Mouse (Mus musculus): ENCODE results near the gene Mipep. TPM values are rescaled to one million over a fixed set of nuclear protein-coding genes. Genes with fewer than 3 reads are reported as not detected.

Gene Mipep
- polyA plus RNA-seq, 1 experiment from 2014 or later = 21.4 TPM

DNA sequence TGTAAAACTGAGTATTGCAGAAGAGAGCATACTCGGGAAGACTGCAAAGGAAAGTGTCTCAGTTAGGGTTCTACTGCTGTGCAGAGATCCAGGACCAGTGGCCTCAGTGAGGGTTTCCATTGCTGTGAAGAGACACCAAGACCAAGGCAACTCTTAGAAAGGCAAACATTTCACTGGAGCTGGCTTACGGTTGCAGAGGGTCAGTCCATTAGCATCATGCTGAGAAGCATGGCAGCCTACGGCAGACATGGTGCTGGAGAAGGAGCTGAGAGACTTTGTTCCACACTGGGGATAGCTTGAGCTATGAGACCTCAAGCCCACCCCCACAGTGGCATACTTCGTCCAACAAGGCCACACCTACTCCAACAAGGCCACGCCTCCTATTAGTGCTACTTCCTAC, 67.3 kb downstream of the Mipep start:
- no peak overlapping the region for H3K9ac ChIP-seq
- H3K27me3 ChIP-seq = no peaks in the 10 kb centered on the region
- no peak for ATAC-seq (ENCODE audit: low FRiP score)
- WGBS = 84% methylated on average over 5 of the region's 5 CpGs
- peaks cover 37% of the 10 kb centered on the region for H3K36me3 ChIP-seq
- H3K4me1 ChIP-seq = no peaks in the 10 kb centered on the region
- H3K27ac ChIP-seq = no peak overlapping the region
- no peak overlapping the region for H3K4me3 ChIP-seq
- H3K9me3 ChIP-seq (replicated peaks) = no peaks in the 10 kb centered on the region
- no peak overlapping the region for H3K4me2 ChIP-seq (replicated peaks)

DNA sequence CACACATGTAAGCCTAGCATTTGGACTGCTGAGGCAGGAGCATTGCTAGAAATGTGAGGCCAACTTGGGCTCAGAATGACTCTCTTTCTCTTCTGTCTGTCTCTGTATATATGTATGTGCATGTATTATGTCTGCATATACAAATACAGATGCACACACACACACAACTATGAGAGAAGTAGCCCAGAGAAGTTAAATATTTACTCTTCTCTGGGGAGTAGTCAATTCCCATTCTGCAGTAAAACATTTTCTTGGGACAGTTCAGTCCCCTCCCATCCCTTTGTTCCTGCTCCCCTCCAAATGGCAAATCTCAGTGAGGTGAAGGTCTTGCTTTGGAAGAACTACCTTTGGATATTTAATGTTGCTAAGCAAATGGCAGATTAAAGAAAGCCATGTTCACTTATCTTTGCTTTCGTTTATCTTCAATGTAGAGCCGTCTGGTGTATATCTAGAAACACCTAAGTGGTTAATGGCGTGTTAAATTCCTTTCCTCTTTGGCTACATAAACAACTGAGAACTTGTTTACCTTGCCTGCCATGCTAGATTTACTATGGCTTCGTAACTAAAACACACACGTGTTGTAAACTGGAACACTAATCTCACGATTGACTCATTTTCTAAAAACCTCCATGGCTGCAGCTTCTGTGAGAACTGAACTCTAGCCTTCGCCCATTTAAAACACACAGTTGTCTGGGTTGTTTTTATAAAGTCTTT, 72.0 kb downstream of the Mipep start:
- H3K27ac ChIP-seq = no peak overlapping the region
- H3K36me3 ChIP-seq = peaks cover 20% of the 10 kb centered on the region
- no peaks in the 10 kb centered on the region for H3K27me3 ChIP-seq
- H3K9me3 ChIP-seq (replicated peaks) = no peaks in the 10 kb centered on the region
- no peak for ATAC-seq (ENCODE audit: low FRiP score)
- no peak overlapping the region for H3K4me2 ChIP-seq (replicated peaks)
- H3K4me1 ChIP-seq = no peaks in the 10 kb centered on the region
- no peak overlapping the region for H3K9ac ChIP-seq
- WGBS = 86% methylated on average over 7 of the region's 7 CpGs
- no peak overlapping the region for H3K4me3 ChIP-seq

DNA sequence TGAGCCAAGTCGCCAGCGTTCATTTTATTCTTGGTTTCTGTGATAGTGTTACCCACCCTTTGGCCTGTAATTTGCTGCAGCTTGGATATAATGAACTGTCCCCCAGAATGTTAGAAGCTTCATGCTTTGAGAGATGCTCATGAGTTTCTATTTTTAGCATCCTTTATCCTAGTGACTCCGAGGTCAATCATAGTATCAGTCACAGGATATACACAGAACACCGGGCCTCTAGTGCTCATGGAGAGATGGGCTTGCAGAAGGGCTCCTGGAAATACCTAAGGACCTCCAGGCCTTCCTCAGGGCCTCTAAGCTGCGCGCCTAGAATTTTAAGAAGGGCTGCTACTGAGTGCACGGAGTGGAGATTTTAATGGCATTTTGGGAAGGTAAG, 72.5 kb downstream of the Mipep start:
- Histone ChIP-seq H3K9ac (no peak overlapping the region), H3K36me3 (peaks cover 15% of the 10 kb centered on the region), H3K27me3 (no peaks in the 10 kb centered on the region), H3K27ac (no peak overlapping the region), H3K9me3 (replicated peaks) (no peaks in the 10 kb centered on the region), H3K4me2 (replicated peaks) (no peak overlapping the region), H3K4me3 (no peak overlapping the region), H3K4me1 (no peaks in the 10 kb centered on the region)
- 87% methylated on average over 7 of the region's 7 CpGs for WGBS
- ATAC-seq (ENCODE audit: low FRiP score) = no peak

DNA sequence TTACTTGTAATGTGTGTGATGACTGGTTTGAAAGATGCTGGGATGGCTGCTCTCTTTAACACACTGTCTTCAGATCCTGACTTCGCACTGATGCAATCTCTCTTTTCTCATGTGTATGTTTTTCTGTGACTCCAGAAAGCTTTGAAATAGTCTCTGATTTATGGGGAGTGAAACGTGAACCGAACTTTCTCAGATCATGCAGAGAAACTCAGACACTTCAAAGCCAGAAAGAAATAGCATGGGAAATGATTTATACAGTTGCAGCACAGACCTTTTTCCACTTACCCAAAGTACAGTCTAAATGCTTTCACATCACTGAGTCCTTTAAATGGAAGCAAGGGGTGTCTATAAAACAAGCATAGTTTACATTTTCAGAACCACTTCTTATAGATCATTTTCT, 79.0 kb downstream of the Mipep start:
- Histone ChIP-seq H3K9ac (no peak overlapping the region), H3K4me1 (no peaks in the 10 kb centered on the region), H3K36me3 (no peaks in the 10 kb centered on the region), H3K9me3 (replicated peaks) (no peaks in the 10 kb centered on the region), H3K27ac (no peak overlapping the region), H3K4me2 (replicated peaks) (no peak overlapping the region), H3K27me3 (no peaks in the 10 kb centered on the region), H3K4me3 (no peak overlapping the region)
- no peak for ATAC-seq (ENCODE audit: low FRiP score)
- 77% methylated on average over 3 of the region's 3 CpGs for WGBS

- ATAC-seq (ENCODE audit: low FRiP score) = no peak
- 81% methylated on average over 11 of the region's 11 CpGs for WGBS
- H3K4me1 ChIP-seq = no peaks in the 10 kb centered on the region
- H3K4me2 ChIP-seq (replicated peaks) = no peak overlapping the region
- no peak overlapping the region for H3K9ac ChIP-seq
- H3K4me3 ChIP-seq = no peak overlapping the region
- no peak overlapping the region for H3K27ac ChIP-seq
- H3K9me3 ChIP-seq (replicated peaks) = no peaks in the 10 kb centered on the region
- H3K27me3 ChIP-seq = no peaks in the 10 kb centered on the region
- no peaks in the 10 kb centered on the region for H3K36me3 ChIP-seq
Measured at GRCm38 (mm10) chr14:60866399-60866798, 82.0 kb downstream of the Mipep start.

DNA sequence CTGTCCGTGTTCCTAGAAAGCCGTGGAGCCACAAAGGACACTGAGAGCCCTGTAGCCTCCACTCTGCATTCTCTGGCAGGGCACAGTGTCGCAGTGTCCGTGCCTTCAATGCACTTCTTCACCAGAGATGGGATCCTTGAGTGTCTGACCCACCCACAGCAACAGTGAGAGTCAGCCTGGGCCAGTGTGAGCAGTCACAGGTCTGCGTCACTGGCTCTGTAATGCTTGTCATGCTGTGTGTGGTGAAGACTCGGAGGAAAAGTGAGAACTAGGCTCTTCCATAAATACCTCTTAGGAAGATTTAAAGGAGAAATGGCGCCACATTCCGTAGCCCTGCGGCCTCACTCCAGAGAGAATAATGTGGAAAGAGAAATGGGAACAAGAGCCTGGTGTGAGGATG, 84.0 kb downstream of the Mipep start:
- Histone ChIP-seq H3K27me3 (no peaks in the 10 kb centered on the region), H3K4me3 (no peak overlapping the region), H3K9me3 (replicated peaks) (no peaks in the 10 kb centered on the region), H3K4me1 (no peaks in the 10 kb centered on the region), H3K9ac (no peak overlapping the region), H3K36me3 (peaks cover 9% of the 10 kb centered on the region; the same call in 1 of the 2 replicates), H3K27ac (no peak overlapping the region), H3K4me2 (replicated peaks) (no peak overlapping the region)
- WGBS = 68% methylated on average over 9 of the region's 9 CpGs
- no peak for ATAC-seq (ENCODE audit: low FRiP score)

DNA sequence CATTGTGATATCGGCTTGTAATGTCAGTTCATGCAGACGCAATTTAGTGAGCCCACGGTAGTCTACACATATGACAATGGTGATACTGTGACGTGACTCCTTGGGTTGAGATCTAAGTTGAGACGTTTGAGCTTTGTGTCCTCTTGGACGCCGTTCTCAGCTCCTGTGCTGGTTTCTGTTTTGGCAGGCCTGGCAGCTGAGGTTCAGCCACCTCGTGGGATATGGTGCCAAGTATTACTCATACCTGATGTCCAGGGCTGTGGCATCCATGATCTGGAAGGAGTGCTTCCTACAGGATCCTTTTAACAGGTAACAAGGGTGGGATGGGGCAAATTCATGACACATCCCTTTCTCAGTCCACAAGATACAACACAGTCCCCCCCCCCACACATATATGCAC, 87.5 kb downstream of the Mipep start:
- no peak overlapping the region for H3K4me2 ChIP-seq (replicated peaks)
- H3K4me3 ChIP-seq = no peak overlapping the region
- WGBS = 95% methylated on average over 8 of the region's 8 CpGs
- no peak for ATAC-seq (ENCODE audit: low FRiP score)
- no peaks in the 10 kb centered on the region for H3K9me3 ChIP-seq (replicated peaks)
- H3K36me3 ChIP-seq = peaks cover 13% of the 10 kb centered on the region; the same call in 1 of the 2 replicates
- H3K27ac ChIP-seq = no peak overlapping the region
- H3K9ac ChIP-seq = no peak overlapping the region
- no peaks in the 10 kb centered on the region for H3K4me1 ChIP-seq
- H3K27me3 ChIP-seq = no peaks in the 10 kb centered on the region

GRCm38 (mm10) chr14:60882106-60882505, 97.7 kb downstream of the Mipep start:
- WGBS = 89% methylated on average over 5 of the region's 5 CpGs

DNA sequence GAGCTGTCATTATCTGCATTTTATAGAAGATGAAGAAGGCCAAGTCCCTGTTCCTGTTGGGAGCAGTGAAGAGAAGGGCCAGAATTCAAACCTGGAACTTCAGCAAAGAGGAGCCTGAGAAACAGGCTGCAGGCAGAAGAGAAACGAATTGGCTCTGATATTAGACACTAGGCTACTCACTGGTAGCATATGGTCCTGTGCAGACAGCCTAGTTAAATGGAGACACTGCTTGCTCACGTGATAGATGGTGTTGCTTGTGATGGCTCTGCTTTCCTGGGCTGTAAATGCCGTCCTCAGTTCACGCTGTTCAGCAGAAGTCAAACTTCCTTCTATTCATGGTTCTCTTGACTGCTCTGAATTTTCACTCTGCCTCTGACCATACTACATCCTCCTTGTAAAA, 98.3 kb downstream of the Mipep start:
- Histone ChIP-seq H3K36me3 (peaks cover 8% of the 10 kb centered on the region; the same call in 1 of the 2 replicates), H3K27ac (no peak overlapping the region), H3K9me3 (replicated peaks) (peaks cover 5% of the 10 kb centered on the region; the same call in 1 of the 2 replicates), H3K27me3 (no peaks in the 10 kb centered on the region), H3K4me2 (replicated peaks) (no peak overlapping the region), H3K4me1 (peaks cover 3% of the 10 kb centered on the region; the same call in 1 of the 2 replicates), H3K9ac (no peak overlapping the region), H3K4me3 (no peak overlapping the region)
- ATAC-seq (ENCODE audit: low FRiP score) = no peak
- WGBS = 90% methylated on average over 4 of the region's 4 CpGs

More at GRCm38 (mm10) chr14:60882106-60882505, 97.7 kb downstream of the Mipep start:
- no peak for ATAC-seq (ENCODE audit: low FRiP score)
- Histone ChIP-seq H3K36me3 (peaks cover 8% of the 10 kb centered on the region; the same call in 1 of the 2 replicates), H3K27ac (no peak overlapping the region), H3K27me3 (no peaks in the 10 kb centered on the region), H3K9me3 (replicated peaks) (peaks cover 5% of the 10 kb centered on the region; the same call in 1 of the 2 replicates), H3K4me1 (peaks cover 3% of the 10 kb centered on the region; the same call in 1 of the 2 replicates), H3K9ac (no peak overlapping the region), H3K4me3 (no peak overlapping the region), H3K4me2 (replicated peaks) (no peak overlapping the region)

GRCm38 (mm10) chr14:60885361-60885950, 101.1 kb downstream of the Mipep start:
- Histone ChIP-seq H3K9ac (no peak overlapping the region), H3K27ac (no peak overlapping the region), H3K4me2 (replicated peaks) (no peak overlapping the region), H3K36me3 (peaks cover 8% of the 10 kb centered on the region; the same call in 1 of the 2 replicates), H3K4me1 (peaks cover 3% of the 10 kb centered on the region; the same call in 1 of the 2 replicates), H3K27me3 (no peaks in the 10 kb centered on the region), H3K9me3 (replicated peaks) (peaks cover 5% of the 10 kb centered on the region; the same call in 1 of the 2 replicates), H3K4me3 (no peak overlapping the region)
- ATAC-seq (ENCODE audit: low FRiP score) = no peak
- 38% methylated on average over 6 of the region's 6 CpGs for WGBS

DNA sequence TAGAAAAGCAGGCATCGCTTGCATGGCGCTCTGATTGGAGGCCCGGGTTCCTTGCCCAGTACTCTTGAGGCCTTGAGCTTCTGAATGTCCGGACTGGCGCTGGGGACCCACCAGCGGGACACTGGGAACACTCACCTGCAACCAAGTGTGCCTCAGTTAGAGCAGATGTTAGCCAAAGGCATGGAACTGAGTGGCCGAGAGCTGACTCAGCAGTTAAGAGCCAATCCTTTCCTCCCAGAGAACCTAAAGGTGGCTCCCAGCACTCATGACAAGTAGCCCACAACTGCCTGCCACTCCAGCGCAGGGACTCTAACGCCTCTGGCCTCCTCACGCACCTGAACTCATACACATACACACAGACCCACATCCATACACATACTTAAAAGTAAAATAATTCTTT, 109.5 kb downstream of the Mipep start:
- H3K9me3 ChIP-seq (replicated peaks) = no peaks in the 10 kb centered on the region
- H3K27me3 ChIP-seq = no peaks in the 10 kb centered on the region
- no peak overlapping the region for H3K4me2 ChIP-seq (replicated peaks)
- no peak for ATAC-seq (ENCODE audit: low FRiP score)
- WGBS = 91% methylated on average over 10 of the region's 10 CpGs
- no peaks in the 10 kb centered on the region for H3K36me3 ChIP-seq
- no peak overlapping the region for H3K9ac ChIP-seq
- no peak overlapping the region for H3K4me3 ChIP-seq
- no peak overlapping the region for H3K27ac ChIP-seq
- H3K4me1 ChIP-seq = no peaks in the 10 kb centered on the region

- H3K9ac ChIP-seq = no peak overlapping the region
- H3K4me1 ChIP-seq = no peaks in the 10 kb centered on the region
- H3K27me3 ChIP-seq = no peaks in the 10 kb centered on the region
- H3K9me3 ChIP-seq (replicated peaks) = no peaks in the 10 kb centered on the region
- no peak overlapping the region for H3K4me3 ChIP-seq
- H3K27ac ChIP-seq = no peak overlapping the region
- ATAC-seq (ENCODE audit: low FRiP score) = no peak
- H3K36me3 ChIP-seq = no peaks in the 10 kb centered on the region
- H3K4me2 ChIP-seq (replicated peaks) = no peak overlapping the region
- WGBS = 80% methylated on average over 19 of the region's 19 CpGs
Measured at GRCm38 (mm10) chr14:60895172-60896000, 111.0 kb downstream of the Mipep start.
